22 mouse cellular contexts compared by ENCODE assay signal in genomic region chr4:66875751-66876150, GRCm38 (mm10).
"Had no signal": no experiment of that assay in that cellular context is flagged by ENCODE, and none has a peak within 500 bp of the region (broad histone marks: within the 10 kb centered on the region; RNA-seq: fewer than 3 reads in every experiment).

No protein-coding gene starts in this region.

- H3K9me3 ChIP-seq: heart, embryonic 10.5 days; heart, embryonic 12.5 days; hindbrain, embryonic 10.5 days; hindbrain, embryonic 12.5 days; intestine, embryonic 15.5 days; limb, embryonic 10.5 days; limb, embryonic 12.5 days; liver, embryonic 12.5 days had no signal

- ATAC-seq: hindbrain, embryonic 16.5 days; inflammation-experienced regulatory T-cells, adult 6 months; intestine, embryonic 15.5 days; liver, embryonic 12.5 days had no signal

- H3K27me3 ChIP-seq: heart, embryonic 12.5 days; hindbrain, embryonic 12.5 days; intestine, embryonic 15.5 days; limb, embryonic 12.5 days; liver, embryonic 12.5 days had no signal

- H3K9ac ChIP-seq: heart, embryonic 12.5 days; hindbrain, embryonic 12.5 days; hindbrain, embryonic 14.5 days; intestine, embryonic 15.5 days; limb, embryonic 12.5 days; liver, embryonic 12.5 days had no signal

- H3K4me1 ChIP-seq: heart, embryonic 10.5 days; heart, embryonic 12.5 days; hindbrain, embryonic 10.5 days; hindbrain, embryonic 12.5 days; intestine, embryonic 15.5 days; limb, embryonic 10.5 days; liver, embryonic 12.5 days had no signal

- H3K4me2 ChIP-seq: heart, embryonic 12.5 days; hindbrain, embryonic 12.5 days; hindbrain, embryonic 14.5 days; intestine, embryonic 15.5 days; limb, embryonic 12.5 days; liver, embryonic 12.5 days had no signal

- H3K36me3 ChIP-seq: heart, embryonic 10.5 days; heart, embryonic 12.5 days; hindbrain, embryonic 10.5 days; hindbrain, embryonic 12.5 days; intestine, embryonic 15.5 days; limb, embryonic 10.5 days; limb, embryonic 12.5 days; liver, embryonic 12.5 days had no signal

- H3K27ac ChIP-seq: heart, embryonic 10.5 days; hindbrain, embryonic 10.5 days; hindbrain, embryonic 12.5 days; hindbrain, embryonic 14.5 days; intestine, embryonic 15.5 days; left cerebral cortex, adult 2 months; limb, embryonic 10.5 days; limb, embryonic 12.5 days; liver, embryonic 12.5 days had no signal

- H3K4me3 ChIP-seq: heart, embryonic 10.5 days; heart, embryonic 12.5 days; hindbrain, embryonic 10.5 days; hindbrain, embryonic 12.5 days; intestine, embryonic 15.5 days; left cerebral cortex, adult 2 months; limb, embryonic 10.5 days; limb, embryonic 12.5 days; liver, embryonic 12.5 days had no signal

- DNase-seq: gastrocnemius, postnatal 25 days; heart, adult 18-20 months; heart, postnatal 10 days; heart, postnatal 4 days; kidney, adult 11 months; kidney, adult 2 months; kidney, postnatal 14 days; kidney, postnatal 36 days; layer of hippocampus, adult 9-11 months; liver had no signal
